Mouse (Mus musculus) heart, postnatal 4 days (tissue): ENCODE results near the gene Aloxe3. TPM values are rescaled to one million over a fixed set of nuclear protein-coding genes. Genes with fewer than 3 reads are reported as not detected.

Experiments used
- DNase-seq: peaks from one replicate; pipeline ENCODE4 v3.0.0; 2021
- total RNA-seq, 2 experiments: library from RNA; stranded (reverse); gene quantifications; 2 replicates each; pipeline ENCODE4 v1.2.3; 2021

Aloxe3 gene
- total RNA-seq, 2 experiments from 2014 or later = 0.45 TPM; not detected in 1

DNA sequence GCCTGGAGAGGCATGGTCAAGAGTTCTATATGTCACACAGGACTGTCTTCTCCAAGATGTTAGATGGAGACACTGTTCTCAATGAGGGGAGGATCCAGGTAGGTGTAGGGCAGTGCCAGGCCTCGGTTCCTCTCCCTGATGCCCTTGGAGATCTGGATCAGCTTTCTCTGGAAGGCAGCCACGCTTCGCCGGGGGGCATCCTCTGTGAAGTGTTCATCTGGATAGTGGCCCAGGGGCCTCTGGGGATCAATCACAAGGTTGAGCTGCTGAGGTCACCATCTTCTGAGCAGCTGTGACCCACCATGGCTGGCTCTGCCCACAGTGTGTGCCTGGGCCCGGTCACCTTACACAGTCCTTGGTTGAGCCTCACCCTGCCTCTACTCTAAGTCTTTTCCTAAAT lies 59.3 kb downstream of the Aloxe3 start:
- DNase-seq = no peak

DNA sequence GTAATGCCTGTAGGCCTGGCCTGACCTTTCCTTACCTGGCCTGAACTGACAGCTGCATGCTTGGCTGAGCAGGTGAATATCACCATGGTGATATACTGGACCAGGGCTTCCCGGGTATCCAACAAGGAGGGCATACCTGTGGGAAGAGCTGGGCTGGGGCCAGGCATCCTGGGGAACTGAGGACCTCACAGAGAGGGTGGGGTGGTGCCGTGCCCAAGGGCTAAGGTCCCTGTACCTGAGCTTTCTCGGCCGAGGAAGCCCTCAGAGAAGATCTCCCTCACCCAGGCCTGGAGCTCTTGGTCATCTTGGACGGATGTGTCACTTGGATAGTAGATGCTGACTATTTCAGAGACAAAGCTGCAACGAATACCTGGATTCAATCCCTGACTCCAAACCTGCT lies 60.2 kb downstream of the Aloxe3 start:
- no peak for DNase-seq

DNA sequence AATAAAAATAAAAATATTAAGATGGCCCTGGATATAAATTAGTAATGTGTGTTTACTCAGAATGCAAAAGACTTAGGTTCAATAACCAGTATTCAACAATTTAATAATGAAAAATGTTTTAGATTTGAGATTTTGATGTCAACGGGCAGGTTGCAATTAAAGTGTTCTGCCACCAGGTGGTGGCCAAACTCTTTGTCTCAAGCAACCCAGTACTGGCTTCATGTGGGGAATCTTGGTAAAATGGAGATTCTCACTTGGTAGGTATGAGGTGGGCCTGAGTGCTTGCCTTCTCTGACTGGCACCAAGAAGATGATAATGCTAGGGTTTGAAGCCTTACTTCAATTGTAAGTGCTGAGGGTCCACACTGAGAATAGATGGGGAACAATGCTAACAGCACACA lies 67.1 kb downstream of the Aloxe3 start:
- peak; percentile 47 for DNase-seq

DNA sequence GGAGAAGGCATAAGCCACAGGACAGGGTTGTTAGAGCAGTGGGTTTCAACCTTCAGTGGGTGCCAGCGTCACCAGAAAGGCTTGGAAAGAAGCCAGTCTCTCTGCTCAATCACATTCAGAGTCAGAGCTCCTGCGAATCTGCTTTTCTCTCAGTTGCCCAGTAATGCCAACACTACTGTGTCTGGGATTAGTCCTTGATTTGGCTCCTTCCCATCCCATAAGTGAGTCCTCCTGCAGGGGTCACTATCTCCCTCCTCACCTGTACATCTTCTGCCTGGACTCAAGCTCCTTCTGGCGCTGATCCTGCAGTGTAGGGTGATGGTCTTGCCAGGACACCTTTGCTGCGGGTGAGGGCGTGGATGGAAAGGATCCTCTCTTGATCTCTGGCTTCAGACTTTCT lies 71.1 kb downstream of the Aloxe3 start:
- DNase-seq = peak; percentile 26

DNA sequence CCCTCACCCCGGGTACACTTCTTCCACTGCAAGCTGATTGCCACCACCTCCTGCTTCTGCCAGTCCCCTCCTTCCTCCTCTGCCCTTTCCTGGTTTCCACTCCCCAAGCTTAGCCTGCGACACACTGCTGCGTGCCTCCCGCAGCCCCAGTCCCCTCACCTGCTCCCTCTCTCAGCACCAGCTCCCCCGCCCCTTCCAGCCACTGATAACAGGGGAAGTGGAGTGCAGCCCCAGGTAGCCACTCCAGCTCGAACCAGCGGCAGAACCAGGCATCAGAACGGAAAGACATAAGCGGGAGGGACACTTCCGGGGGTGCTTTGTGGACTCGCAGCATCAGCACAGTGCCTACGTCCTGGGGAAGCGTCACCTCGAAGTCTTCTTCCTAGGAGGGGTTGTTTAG lies 71.5 kb downstream of the Aloxe3 start:
- DNase-seq = no peak

DNA sequence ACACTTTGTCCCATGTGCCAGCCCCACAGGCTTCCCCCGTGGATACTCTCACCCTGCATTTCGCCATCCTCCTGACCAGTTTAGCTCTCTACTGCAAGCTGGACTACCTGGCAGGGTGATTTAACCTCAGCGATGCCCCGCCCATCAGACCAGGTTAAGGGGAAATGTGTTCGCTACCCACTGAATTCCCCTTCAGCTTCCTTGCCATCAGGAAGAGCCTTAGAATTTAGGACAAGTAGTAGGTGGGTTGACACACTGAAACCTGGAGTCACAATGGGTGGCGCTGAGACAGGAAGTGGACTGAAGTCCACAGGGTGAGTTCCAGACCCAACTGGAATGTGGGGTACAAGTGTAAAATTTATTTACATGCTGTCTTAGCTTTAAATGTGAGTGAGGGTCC lies 72.0 kb downstream of the Aloxe3 start, which contains the start of gene Alox8:
Gene Alox8, minus strand, starts transcription at position 101 of the 400 bp plus-strand sequence.
- DNase-seq = no peak

Other genes with a start within 250 kb of the Aloxe3 start
- gene Rnf222, start 237.3 kb upstream of the Aloxe3 start, total RNA-seq = under 1 TPM; 0.21 to 0.32 TPM
- gene Rpl26, start 224.3 kb upstream of the Aloxe3 start, total RNA-seq = 100 to 1,000 TPM; 896 to 908 TPM
- gene Odf4, start 198.8 kb upstream of the Aloxe3 start, total RNA-seq = not detected
- 10 to 100 TPM; 32.1 to 36.8 TPM for gene Arhgef15, start 168.4 kb upstream of the Aloxe3 start, total RNA-seq
- gene Slc25a35, start 157.8 kb upstream of the Aloxe3 start, total RNA-seq = 1 to 10 TPM in 1 of 2 experiments, under 1 TPM in 1; 0.91 to 1.4 TPM
- 10 to 100 TPM; 41.0 to 44.7 TPM for gene Rangrf, start 150.7 kb upstream of the Aloxe3 start, total RNA-seq
- gene Pfas, start 117.4 kb upstream of the Aloxe3 start, total RNA-seq = 10 to 100 TPM; 14.3 to 14.5 TPM
- gene Ctc1, start 110.0 kb upstream of the Aloxe3 start, total RNA-seq = 10 to 100 TPM; 36.8 to 37.7 TPM
- gene Aurkb, start 80.2 kb upstream of the Aloxe3 start, total RNA-seq = 10 to 100 TPM; 38.0 to 43.3 TPM
- gene Borcs6, start 66.2 kb upstream of the Aloxe3 start, total RNA-seq = 10 to 100 TPM; 13.8 to 14.3 TPM
- gene Tmem107, start 55.1 kb upstream of the Aloxe3 start, total RNA-seq = 1 to 10 TPM; 6.7 to 8.6 TPM
- 10 to 100 TPM; 80.2 to 84.6 TPM for gene Vamp2, start 37.4 kb upstream of the Aloxe3 start, total RNA-seq
- 10 to 100 TPM; 42.6 to 55.6 TPM for gene Per1, start 30.7 kb upstream of the Aloxe3 start, total RNA-seq
- under 1 TPM; 0.23 to 0.29 TPM for gene Hes7, start 5.5 kb upstream of the Aloxe3 start, total RNA-seq
- under 1 TPM; 0.29 to 0.65 TPM for gene 9130213A22Rik, start 3.3 kb upstream of the Aloxe3 start, total RNA-seq
- gene Alox12b, start 31.1 kb downstream of the Aloxe3 start, total RNA-seq = not detected
- 1 to 10 TPM; 3.8 to 5.0 TPM for gene Alox8, start 71.9 kb downstream of the Aloxe3 start, total RNA-seq
- gene Gucy2e, start 111.1 kb downstream of the Aloxe3 start, total RNA-seq = under 1 TPM; 0.09 to 0.12 TPM
- 10 to 100 TPM; 14.8 to 17.9 TPM for gene Cntrob, start 197.9 kb downstream of the Aloxe3 start, total RNA-seq
- gene Trappc1, start 198.1 kb downstream of the Aloxe3 start, total RNA-seq = 10 to 100 TPM; 81.6 to 86.4 TPM
- 1 to 10 TPM; 1.5 to 2.1 TPM for gene Kcnab3, start 200.4 kb downstream of the Aloxe3 start, total RNA-seq
- 1 to 10 TPM; 2.4 to 3.1 TPM for gene Rnf227, start 214.6 kb downstream of the Aloxe3 start, total RNA-seq
- 10 to 100 TPM; 75.3 to 76.7 TPM for gene Chd3, start 243.5 kb downstream of the Aloxe3 start, total RNA-seq